Mouse (Mus musculus) brain, adult 10 weeks (tissue): ENCODE measurements around the gene Folr1. TPM values are rescaled to one million over a fixed set of nuclear protein-coding genes. Genes with fewer than 3 reads are reported as not detected.

Experiments used
- polyA plus RNA-seq: library from polyadenylated mRNA; stranded (reverse); fragments of 350-450 nt; fragmentation: Illumina TruSeq; extraction: RNeasy Lipid Tissue Mini Kit (QIAGEN cat#74804); gene quantifications from one replicate; pipeline ENCODE4 v1.2.3, GENCODE M21; 2015; ENCODE audit warnings: low read depth, low replicate concordance

Gene Folr1
- polyA plus RNA-seq, result 15.2 TPM

DNA sequence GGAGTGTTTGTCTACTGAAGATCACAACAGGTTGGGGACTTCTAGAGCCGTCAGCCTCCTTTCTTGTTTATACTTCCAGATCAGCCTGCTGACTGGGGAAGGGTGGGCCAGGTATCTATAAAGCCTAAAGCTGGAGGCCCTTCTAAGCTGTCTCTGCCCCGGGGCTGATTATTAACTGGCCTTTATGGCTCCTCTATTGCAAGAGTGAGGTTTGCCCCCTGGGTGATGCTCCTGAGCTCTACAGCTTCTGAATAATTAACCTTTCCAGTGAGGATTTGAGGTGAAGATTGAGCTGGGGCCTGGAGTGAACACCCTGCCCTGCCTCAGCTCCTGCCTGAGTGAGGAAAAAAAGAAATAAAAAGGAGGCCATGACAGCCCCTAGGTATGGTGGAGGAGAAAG lies at the start of gene Folr1:
Gene Folr1, minus strand, starts transcription at position 160 of the 400 bp plus-strand sequence.

DNA sequence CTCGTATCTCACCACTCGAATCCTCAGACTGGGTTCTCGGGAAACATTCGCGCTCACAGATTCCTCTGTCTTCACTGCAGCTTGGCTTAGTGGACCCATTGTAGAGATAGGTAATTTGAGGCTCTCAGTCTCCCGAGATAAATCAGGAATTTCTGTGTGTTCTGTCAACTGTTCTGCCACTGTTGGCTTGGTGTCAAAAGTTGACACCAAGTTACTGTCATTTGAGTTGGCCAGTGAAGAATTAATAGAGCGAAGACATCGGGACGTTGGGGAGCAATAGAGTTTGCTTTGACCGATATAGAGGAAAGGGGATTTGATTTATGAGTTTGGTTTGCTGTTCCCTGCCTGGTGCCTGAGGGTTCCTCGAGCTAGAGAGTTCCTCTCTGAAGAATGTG lies 35.7 kb upstream of the Folr1 start, which contains the start of gene Tomt:
Gene Tomt, minus strand, starts transcription at position 73 of the 395 bp plus-strand sequence.

DNA sequence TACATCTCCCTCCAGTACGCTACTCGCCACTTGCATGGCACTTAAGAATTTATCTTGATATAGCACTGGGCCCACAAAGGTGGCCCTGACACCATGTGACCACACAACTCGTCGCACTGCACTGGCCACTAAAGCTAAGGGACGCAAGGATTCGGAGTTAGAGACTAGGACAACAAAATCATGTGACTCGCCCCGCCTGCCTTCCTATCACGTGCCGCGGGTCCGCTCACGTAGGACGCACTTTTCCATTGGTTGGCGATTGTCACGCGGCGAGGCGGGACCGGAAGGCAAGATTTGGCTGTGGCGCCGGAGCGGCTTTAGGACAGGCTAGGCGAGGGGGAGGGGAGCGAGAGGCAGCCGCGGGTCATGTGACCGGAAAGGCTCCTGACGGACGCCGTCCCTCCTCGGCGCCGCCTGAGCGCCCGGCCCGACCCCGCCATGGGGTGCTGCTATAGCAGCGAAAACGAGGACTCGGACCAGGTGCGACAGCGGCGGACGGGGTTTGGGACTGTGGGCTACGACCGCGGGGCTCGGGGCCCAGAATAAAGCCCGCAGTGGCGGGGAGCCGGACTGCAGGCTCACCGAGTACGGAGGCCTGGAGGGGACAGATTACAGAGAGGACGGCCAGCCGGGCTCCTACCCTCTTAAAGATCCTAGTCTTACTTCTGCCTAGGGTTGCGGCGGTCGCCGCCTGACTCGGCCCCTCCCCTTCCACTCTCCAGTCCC lies 35.1 kb upstream of the Folr1 start, which contains the start of gene Lamtor1:
Gene Lamtor1, plus strand, starts transcription at position 344 of the 726 bp plus-strand sequence.

DNA sequence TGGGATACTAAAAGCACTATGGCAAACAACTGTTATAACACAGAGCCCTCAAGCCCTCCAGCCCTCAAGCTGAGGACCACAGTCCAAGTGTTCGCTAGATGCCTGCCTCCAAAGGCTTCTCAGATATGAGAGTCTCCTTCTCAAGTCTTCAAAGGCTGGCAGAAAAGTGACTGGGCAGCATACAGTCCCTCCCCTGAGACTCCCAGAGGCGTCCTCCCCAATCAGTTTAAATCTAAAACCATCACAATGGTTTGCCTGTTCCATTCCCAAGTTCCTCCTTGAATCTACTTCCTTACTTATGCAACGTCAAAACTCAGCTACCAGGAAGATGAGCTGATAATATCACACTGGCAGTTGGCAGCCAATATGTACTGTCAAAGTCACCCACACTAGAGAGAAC lies 7.2 kb downstream of the Folr1 start, which contains the start of gene Anapc15:
Gene Anapc15, plus strand, starts transcription at position 301 of the 400 bp plus-strand sequence.

DNA sequence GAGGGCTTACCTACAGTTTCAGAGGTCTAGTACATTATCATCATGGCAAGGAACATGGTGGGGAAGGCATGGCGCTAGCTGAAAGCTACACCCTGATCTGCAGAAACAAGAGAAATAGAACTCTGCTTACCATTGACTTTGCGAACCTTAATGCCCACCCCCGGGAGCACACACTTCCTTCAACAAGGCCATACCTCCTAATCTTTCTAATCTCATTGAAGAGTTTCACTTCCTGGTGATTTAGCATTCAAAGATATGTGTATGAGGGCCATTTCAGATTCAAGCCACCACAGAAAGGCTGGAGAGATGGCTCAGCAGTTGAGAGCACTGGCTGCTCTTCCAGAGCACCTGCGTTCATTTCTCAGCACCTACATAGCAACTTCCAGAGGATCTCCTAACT lies 13.5 kb downstream of the Folr1 start, which contains the start of gene Folr2:
Gene Folr2, minus strand, starts transcription at position 101 of the 400 bp plus-strand sequence.

DNA sequence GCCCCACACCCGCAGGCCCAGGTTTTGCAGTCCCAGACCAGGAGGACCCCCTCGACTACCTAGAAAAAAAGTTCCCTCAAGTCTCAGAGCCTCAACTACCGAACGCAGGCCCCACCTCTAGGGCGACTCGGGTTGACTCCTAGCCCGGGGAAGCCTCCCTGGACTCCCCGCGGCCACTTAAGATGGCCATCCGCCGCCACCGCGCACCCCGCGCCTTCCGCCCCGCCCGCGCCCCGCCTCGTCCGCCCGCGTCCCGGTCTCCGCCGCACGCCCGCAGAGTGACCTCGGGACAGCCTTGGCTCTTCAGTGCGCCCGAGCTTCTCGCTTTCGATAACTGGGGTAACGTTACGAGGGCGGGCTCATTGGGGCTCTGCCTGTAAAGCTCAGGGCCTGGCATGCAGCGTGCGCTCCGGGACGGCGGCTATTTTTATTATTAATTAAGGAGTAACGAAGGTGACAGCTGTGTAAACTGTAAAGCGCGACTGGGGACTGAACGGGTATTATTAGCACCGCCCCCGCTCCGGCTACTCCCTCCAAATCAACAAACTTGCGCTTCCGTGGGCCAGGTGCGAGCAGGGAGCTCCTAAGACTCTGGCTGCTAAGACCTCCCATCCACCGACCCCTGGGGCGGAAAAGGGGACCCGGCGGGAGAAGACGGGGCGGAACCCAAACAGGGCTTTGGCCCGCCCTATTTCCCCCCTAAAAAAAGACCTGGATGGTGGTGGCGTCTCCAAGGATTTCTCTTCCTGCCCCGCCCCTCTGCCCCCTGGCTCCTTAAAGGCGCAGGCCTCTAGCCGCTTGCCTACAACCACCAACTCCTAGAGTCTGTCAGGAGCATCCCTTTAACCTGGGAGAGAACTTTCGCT lies 32.7 kb downstream of the Folr1 start, which contains the start of gene Inppl1:
Gene Inppl1, minus strand, starts transcription at position 624 of the 866 bp plus-strand sequence.

DNA sequence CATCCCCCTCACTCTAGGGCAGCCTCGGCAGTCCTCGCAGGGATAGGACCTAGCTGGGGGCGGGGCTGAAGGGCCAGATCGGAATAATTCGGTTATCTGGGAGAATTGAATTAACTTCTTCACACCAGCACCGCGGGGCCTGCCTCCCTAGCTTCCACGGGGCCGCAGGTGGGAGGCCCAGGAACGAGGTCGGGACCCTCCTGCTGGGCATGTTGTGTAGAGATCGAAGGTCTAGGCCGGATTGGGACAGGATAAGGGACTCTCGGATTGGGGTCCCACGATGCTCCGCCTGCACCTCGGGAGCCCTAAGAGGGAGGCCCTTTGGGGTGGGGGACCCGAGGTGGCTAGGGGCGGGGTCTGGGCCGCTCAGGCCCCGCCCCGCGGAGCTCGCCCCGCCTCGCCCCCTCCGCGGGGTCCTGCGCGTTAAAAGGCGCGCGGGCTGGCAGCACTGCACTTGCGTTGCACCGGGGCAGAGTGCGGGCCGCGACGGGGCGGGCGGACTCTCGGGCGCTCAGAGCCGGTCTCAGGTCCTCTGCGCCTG lies 52.7 kb downstream of the Folr1 start, which contains the start of gene Phox2a:
Gene Phox2a, plus strand, starts transcription at position 453 of the 541 bp plus-strand sequence.

Other genes starting within 250 kb of the Folr1 start
- gene Clpb, start 207.2 kb downstream of the Folr1 start, polyA plus RNA-seq, result 36.6 TPM
- not detected for gene Phox2a, start 52.5 kb downstream of the Folr1 start, polyA plus RNA-seq
- gene Inppl1, start 32.6 kb downstream of the Folr1 start, polyA plus RNA-seq, result 20.5 TPM
- 0.83 TPM for gene Folr2, start 13.6 kb downstream of the Folr1 start, polyA plus RNA-seq
- 35.2 TPM for gene Anapc15, start 7.1 kb downstream of the Folr1 start, polyA plus RNA-seq
- 170 TPM for gene Lamtor1, start 35.1 kb upstream of the Folr1 start, polyA plus RNA-seq
- gene Tomt, start 35.6 kb upstream of the Folr1 start, polyA plus RNA-seq, result not detected
- 8.7 TPM for gene Lrrc51, start 63.1 kb upstream of the Folr1 start, polyA plus RNA-seq
- 47.5 TPM for gene Numa1, start 63.3 kb upstream of the Folr1 start, polyA plus RNA-seq
- gene Il18bp, start 147.9 kb upstream of the Folr1 start, polyA plus RNA-seq, result 6.8 TPM
- 45.0 TPM for gene Rnf121, start 194.7 kb upstream of the Folr1 start, polyA plus RNA-seq
- 21.7 TPM for gene Xndc1, start 194.7 kb upstream of the Folr1 start, polyA plus RNA-seq
- gene Xntrpc, start 194.9 kb upstream of the Folr1 start, polyA plus RNA-seq, result 1.3 TPM
- 0.37 TPM for gene Trpc2, start 212.3 kb upstream of the Folr1 start, polyA plus RNA-seq
- gene Art1, start 231.0 kb upstream of the Folr1 start, polyA plus RNA-seq, result not detected
- gene Art5, start 238.7 kb upstream of the Folr1 start, polyA plus RNA-seq, result 0.40 TPM
- gene Chrna10, start 246.0 kb upstream of the Folr1 start, polyA plus RNA-seq, result not detected